Mouse (Mus musculus): ENCODE results near the gene Whamm. TPM values are rescaled to one million over a fixed set of nuclear protein-coding genes. Genes with fewer than 3 reads are reported as not detected.

Gene Whamm
- total RNA-seq, 2 experiments from 2014 or later = 19.2 to 19.5 TPM

DNA sequence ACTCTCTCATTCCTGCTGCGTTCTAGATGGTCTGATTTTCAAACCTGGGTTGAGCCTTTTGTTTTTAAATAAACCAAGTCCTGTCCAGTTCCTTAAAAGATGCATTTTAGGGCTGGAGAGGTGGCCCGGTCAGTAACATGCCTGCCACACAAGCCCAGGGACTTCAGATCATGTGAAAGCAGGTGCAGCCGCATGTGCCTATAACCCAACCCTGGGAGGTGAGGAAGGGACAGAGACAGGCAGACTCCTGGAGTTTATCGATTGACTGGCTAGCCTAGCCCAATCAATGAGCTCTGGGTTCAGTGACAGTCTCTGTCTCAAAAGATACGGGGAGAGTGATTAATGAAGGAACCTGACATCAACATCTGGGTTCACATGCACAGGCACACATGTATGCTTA lies 9.9 kb upstream of the Whamm start:
- no peak for DNase-seq (ENCODE audit: low spot score in 2 of 2)

DNA sequence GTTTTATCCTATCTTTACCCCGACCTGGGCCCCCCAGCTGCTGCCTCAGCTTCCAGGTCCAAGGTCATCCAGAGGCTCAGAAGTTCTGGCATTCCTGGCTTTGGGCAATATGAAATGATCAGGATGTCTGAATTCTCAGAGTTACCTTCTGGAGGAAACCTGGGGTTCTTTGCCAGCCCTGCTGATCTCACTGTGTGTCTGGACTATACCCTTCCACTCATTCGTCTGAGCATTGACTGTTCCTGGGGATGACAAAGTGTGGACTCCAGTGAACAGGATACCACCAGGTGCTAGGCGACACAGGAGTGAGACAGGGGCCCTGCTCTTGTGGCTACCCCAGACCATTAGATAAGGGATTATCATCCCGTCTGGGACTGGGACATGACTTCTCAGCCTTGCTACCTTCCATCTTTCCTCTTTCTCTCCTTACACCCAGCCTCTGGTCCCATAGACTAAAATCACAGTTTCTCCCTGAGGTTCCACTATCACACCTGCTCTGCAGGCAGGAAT lies 7.5 kb upstream of the Whamm start:
- DNase-seq (ENCODE audit: low spot score in 2 of 2) = no peak

DNA sequence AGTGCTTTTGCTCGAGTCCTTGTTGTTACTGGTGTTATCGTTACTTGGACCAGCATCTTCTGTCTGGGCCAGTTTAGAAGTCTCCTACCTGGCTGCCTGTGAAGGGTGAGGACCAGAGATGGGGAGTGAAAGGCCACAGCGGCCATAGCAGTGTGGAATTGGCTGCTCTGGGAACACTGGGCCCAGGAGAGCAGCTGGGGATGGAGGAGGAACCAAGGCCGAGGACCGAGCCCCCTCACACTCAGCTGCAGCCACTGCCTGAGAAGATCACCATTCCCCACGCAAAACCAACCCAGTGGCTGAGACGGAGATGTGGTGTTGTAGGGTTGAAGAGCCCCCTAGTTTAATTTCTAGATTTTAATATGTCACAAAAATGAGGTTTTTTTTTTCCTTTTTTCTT lies 6.3 kb upstream of the Whamm start:
- no peak for DNase-seq (ENCODE audit: low spot score in 2 of 2)

DNA sequence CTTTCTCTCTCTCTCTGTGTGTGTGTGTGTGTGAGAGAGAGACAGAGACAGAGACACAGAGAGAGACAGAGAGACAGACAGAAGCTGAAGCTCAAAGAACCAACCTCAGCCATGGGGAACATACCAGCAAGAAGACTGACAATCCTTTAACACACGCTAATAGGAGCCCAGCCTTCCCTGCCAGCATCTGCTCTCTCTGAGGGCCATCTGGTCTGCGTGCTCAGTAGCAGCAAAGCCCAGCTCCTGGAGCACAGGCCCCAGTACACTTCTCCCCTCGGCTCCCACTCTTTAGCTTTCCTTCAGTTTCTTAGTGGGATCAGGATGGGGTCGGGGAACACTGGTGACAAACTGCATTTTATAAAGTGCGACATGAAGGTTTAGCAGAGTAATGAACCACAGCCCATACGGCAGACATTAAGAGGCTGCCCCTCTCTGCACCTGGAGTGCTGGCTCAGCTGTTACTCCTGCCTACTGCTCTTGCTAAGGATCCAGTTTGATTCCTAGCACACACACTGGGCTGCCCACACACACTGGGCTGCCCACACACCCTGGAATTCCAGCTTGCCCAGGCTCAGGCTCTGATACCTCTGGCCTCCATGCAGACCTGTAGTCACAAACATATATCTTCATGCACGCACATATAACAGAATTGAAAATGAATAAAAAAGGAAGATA lies 5.5 kb upstream of the Whamm start:
- peak; percentile 59 to 76 for DNase-seq (ENCODE audit: low spot score in 2 of 2)

DNA sequence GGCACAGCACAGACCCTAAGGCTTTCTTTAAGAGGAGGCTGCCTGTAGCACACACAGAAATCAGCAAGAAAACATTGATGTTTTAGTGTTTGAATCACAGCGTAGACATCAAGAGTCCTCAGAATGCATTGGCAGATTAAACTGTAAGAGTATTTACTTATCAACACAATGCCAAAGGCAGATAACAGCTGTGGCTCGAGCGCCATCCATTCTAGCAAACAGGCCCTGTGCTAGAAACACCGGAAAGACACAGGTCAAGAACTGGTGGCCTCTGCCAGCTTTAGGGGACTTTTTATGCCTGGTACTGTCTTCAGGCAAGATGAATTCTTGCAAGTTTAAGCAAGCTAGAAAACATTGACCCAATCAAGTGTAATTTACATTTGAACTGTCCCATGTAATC lies 4.7 kb upstream of the Whamm start:
- DNase-seq (ENCODE audit: low spot score in 2 of 2) = no peak

DNA sequence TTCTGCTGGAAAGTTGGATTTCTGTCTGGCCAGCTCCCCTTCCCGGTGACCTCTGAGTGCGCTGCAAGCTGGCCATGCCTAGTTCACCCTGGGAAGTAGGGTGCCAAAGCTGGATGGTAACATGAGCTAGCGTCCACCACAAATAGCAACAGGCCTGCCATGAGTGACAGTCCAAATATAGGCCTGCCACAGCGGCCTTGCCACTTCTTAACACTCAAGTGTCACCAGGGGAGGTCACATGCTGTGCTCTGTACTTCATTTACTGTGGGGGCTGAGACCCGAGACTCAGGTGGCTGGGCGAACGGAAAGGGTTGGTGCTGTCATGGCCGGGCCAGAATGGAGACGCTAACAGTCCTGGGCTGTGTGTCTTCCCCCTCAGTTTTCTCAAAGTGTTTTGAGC lies 4.2 kb upstream of the Whamm start, which contains the start of gene Fsd2:
Gene Fsd2, minus strand, starts transcription at position 53 of the 400 bp plus-strand sequence.
- DNase-seq (ENCODE audit: low spot score in 2 of 2) = no peak

DNA sequence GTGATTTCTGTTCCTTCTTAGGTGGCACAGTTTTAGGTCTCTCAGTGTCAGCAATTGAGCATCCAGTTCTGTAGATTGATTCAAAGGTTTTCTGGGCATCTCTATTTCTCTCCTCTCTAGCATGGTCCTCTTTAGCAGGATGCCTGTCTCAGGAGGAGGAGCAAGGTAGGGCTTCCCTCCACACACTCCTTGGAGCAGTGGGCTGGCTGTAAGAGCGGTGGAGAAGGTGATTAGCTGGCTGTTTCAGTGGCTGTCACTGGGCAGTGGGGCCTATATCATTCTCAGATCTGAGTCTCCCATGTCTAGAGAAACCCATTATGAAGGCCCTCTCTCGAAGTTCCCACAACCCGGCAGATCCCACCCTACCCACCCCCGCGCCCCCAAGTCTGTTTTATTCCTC lies 3.7 kb upstream of the Whamm start:
- no peak for DNase-seq (ENCODE audit: low spot score in 2 of 2)

DNA sequence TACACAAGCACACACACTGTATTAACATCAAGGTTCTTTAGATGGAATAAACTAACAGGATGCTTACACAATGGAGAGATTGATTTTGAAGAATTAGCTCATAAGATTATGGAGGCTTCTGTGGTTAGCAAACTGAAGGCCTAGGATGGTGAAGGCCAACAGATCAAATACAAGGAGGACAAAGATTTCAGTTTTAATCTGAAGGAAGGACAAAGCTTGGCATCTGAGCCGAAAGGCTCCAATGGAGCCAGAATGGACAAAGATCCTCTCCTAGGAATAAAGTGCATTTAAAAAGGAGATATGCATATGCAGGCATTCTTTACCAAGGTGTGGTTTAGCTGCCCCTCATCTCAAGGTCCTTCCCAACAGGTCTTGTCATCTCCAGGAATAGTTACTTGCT lies 1.2 kb upstream of the Whamm start:
- no peak for DNase-seq (ENCODE audit: low spot score in 2 of 2)

DNA sequence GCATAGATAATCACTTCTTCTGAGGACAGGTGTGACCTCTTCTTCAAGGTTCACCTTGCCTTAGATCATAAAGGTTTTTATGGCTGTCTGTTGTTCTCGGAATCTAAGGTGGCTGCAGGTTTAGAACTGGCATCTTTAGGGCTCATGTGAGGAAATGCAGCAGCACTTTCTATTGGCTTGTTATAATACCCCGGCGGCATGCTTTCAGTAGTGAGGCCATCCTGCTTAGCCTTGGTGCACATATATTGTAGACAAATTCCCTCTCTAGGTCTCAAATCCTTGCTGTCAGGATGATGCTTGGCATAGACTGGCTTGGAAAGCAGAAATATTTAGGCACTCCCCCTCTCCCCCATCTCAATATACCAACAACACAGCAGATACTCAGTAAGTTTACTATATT lies 795 bp upstream of the Whamm start:
- DNase-seq (ENCODE audit: low spot score in 2 of 2) = no peak

DNA sequence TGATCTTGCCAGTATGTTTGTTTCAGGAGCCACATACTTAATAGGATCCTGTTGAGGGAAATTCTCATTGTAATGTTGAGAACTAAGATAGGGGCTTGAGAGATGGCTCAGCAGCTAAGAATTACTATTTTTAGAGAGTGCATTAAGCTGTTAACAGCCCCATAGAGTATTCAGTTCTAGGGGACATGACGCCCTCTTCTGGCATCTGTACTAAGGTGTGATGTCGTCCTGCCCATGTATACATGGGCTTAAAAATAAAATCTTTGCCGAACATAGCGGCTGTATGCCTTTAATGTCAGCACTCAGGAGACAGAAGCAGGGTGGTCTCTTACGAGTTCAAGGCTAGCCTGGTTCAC lies 336 bp upstream of the Whamm start:
- no peak for DNase-seq (ENCODE audit: low spot score in 2 of 2)

DNA sequence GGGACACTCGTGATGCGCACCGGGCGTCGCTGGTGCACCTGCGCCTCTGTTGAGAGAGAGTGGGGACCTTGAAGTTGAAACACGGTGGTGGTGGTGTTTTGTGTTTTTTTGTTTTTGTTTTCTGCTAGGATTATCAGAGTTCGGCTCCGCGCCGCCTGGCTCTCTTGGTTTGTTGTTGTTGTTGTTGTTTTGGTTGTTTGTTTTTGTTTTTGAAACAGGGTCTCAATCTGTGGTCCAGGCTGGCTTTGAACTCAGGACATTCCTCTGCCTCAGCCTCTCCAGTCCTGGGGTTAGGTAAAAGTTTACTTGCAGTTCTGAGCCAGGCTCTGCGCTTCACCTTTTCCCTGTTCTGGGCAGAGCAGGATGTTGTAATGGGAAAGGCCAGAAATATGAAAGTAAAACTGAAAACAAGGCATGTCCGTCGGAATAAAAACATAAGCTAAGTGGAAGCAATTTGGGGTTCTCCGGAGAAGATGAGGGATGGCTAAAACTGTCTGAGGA lies 925 bp downstream of the Whamm start:
- DNase-seq (ENCODE audit: low spot score in 2 of 2) = no peak

DNA sequence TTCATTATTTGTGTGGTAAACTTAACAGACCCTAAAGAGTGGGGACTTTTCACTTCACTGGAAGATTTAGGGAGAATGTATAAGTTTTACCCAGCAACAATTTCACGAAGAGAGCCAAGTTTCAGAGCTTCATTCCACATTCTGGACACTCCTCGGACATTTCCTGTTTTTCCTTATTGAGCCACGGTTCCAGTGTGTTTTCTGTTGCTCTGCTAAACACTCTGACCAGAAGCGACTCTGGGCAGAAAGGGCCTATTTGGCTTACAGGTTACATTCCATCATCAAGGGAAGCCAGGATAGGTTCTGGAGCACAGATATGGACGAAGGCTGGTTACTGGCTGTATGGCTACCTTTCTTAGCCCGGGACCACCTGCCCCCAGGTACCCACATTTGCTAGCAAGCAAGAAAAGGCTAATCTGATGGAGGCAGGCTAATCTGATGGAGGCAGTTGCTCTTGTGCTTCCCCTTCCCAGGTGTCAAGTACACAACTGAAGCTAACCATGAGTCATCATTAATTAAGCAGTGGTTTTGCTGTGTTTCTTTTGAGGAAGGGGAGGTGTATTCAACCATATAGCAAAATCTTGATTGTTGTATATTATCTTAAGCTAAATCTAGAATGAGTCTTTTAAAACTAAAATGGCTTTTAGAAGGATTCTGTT lies 1.7 kb downstream of the Whamm start:
- no peak for DNase-seq (ENCODE audit: low spot score in 2 of 2)

DNA sequence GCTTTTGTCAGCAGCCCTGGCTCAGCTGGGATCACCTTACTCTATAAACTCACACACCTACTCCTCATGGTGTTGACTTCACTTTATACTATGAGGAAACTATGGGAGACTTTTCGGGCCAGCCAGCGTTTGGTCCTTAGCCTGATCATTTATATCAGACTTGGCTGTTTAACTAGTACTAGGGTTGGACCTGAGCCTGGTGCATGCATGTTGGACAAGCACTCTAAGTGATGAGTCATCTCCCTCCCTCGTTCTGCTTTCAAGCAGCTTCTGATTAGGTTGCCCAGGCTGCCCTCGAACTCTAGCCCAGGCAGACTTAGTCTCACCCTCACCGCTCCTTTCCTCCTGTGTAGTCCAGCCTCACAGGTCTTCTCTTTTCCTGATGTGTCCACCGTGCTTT lies 2.3 kb downstream of the Whamm start:
- peak in 1 of 2 experiments; percentile 47 for DNase-seq (ENCODE audit: low spot score in 2 of 2)

DNA sequence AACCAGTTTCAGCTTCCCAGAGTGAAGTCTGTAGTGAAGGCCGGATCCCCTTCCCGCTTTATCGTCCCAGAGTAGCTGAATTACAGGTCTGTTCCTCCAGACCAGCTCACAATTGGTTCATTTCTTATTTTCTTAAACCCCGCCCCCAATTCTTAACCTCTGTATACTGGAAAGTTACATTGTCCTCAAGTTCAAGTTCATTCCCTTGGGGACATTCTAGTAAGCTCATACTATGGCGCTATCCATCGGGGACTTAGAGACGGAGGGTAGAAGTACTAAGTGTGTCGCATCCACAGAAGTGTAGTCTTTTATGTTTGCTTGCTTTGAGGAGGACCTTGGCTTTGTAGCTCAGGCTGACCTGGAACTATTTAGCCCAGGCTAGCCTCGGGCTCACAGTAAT lies 2.8 kb downstream of the Whamm start:
- DNase-seq (ENCODE audit: low spot score in 2 of 2) = no peak

DNA sequence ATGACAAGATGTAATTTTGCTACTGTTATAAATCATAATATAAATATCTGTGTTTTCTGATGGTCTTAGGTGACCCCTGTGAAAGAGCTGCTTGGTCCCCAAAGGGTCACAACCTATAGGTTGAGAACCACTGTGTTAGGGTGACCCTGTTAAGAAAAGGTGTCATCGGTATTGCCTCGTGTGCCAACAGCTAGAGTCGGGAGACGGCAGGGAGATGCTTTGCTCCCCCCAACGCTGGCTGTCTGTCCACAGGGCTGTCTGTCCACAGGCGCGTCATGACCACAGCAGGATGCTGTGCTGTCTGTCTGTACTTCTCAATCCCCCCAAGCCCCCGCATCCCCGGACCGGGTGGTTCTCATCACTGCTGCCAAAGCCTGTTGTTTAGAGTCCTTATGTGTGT lies 4.5 kb downstream of the Whamm start:
- no peak for DNase-seq (ENCODE audit: low spot score in 2 of 2)

DNA sequence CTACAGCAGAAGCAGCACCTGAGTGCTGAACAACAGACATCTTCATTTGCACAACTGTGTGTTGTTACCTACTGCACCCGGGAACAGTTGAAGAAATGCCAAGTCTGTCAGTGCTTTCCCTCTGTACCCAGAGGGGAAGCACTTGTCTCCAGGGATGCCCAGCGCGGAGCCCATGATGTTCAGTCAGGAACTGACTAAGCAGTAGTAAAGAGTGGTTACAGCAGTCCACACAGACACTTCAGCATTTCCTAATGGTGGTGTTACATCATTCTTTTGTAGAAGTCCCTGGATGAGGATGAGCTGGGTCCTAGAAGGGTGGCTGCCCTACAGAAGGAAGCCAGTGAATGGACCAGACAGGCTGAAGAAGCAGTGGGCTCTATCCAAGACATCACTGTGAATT lies 6.8 kb downstream of the Whamm start:
- no peak for DNase-seq (ENCODE audit: low spot score in 2 of 2)

DNA sequence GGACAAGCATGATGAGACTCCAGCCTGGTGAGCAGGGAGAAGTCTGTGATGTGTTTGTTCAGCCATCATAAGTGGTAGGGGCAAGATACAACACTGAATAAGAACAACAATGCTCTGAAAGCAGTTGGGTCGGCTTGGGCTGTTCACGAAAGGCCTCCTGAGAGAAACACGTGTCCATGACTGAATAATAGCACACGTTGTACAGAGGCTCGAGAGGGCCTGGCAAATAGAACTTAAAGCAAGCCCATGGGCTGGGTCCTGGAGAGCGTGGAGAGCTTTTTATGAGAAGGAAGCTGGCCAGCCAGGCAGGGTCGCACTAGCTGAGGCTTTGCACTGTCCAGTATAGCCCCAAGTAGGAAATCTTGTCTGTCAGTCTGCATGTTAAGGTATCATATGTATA lies 7.3 kb downstream of the Whamm start:
- no peak for DNase-seq (ENCODE audit: low spot score in 2 of 2)

DNA sequence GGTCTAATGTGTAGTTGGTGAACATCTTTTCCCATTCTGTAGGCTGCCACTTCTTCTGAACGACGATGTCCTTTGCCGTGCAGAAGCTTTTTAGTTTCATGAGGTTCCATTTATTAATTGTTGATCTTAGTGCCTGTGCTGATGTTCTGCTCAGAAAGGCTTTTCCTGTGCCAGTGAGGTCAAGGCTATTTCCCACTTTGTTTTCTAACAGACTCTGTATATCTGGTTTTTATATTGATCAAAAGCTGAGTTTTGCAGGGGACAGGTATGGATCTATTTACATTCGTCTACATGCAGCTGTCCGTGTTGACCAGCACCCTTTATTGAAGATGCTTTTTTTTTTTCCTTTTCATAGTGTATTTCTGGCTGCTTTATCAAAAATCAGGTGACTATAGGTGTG lies 8.2 kb downstream of the Whamm start:
- DNase-seq (ENCODE audit: low spot score in 2 of 2) = no peak

DNA sequence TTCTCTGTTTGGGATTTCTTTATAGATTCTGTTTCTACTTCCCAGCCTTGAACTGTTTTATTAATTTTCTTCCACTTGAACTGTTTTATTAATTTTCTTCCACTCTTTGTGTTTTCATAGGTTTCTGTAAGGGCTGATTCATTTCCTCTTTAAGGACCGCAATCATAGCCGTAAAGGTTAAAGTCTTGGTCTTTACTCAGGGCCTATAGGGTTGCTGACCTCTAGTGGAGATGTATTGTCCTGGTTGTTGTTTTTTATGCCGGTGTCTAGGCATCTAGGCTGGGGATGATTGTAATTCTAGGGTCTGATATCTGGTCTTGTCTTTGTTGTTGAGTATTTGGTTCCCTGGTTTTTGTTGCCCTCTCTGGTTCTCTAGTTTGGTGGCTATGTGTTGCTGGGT lies 12.4 kb downstream of the Whamm start:
- no peak for DNase-seq (ENCODE audit: low spot score in 2 of 2)

DNA sequence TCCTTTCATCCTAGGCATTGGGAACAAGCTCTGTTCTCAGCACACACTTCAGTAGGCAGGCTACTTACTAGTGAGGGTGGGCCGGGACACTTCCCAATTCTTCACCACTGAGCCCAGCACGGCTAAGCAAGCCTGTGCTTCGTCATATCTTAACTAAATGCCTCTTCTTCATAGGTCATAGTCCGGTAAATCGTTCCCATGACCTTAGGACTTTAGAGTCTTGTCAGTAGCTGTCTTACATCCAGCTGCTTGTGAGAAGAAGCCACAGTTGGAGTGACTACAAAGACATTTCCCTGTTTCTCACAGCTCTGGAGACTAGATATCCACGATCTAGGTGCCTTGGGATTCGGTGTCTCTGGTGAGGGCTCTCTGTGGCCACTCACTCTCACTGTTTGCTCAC lies 14.3 kb downstream of the Whamm start:
- no peak for DNase-seq (ENCODE audit: low spot score in 2 of 2)

DNA sequence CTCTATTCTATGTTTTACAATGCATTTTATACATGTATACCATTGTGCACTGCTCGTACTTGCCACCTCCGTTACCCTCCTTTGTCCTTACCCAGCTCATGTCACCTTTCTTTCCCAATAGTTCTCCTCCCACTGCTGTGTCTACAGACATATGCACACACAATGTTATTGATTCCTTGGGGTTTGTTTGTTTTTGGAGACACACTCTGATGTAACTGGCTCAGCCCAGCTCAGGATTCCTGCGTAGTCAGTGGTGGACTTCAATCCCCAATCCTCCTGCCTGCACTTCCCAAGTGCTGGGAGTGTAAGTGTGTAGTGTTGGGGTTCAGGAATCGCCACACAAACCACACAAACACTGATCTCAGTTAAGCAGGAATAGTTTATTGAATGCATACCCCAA lies 16.2 kb downstream of the Whamm start:
- no peak for DNase-seq (ENCODE audit: low spot score in 2 of 2)

DNA sequence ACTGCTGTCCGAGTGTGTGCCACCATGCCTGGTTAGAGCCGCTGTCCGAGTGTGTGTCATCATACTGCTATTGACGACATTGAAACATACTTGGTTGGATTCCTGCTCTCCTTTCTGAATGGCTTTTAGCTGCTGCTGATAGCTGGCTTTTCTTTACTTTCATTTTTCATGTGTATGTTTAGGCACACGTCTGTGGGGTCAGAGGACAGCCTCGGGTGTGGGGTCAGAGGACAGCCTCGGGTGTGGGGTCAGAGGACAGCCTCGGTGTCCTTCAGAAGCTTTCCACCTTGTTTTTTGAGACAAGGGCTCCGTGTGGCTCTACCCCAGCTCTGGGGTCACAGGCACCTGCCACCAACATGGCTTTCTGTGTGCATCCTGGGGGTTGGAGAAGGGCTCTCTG lies 21.6 kb downstream of the Whamm start:
- no peak for DNase-seq (ENCODE audit: low spot score in 2 of 2)

DNA sequence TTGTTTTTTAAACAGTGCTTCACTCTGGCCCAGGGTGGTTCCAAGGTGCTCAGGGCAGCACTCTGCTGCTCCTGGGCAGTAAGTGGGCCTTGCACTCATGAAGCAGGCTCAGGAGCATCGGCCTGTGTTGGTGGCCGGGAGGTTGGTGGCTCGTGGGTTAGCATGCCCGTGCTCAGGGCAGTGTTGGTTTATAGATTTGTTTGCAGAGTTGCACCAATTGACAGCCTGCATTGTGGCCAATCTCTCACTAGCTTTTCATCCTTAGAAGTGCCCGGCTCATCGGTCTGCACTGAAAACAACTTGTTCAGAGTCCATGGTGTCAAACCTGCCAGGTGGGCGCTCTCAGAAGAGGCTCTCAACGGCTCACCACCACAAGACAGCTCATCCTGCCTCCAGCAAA lies 22.3 kb downstream of the Whamm start:
- DNase-seq (ENCODE audit: low spot score in 2 of 2) = no peak

Data from layer of hippocampus, adult 18-20 months (tissue).